Mouse (Mus musculus) layer of hippocampus, postnatal 25 days (tissue): ENCODE data around the gene Fau. TPM values are rescaled to one million over a fixed set of nuclear protein-coding genes. Genes with fewer than 3 reads are reported as not detected.

Experiments used
- DNase-seq, 2 experiments: peaks; one replicate each; pipeline ENCODE4 v3.0.0; 2022; ENCODE audit warnings: mixed read lengths in 2 of 2, low spot score in 1 of 2; ENCODE audit errors: extremely low spot score in 1 of 2
- total RNA-seq, 2 experiments: library from RNA; stranded (reverse); gene quantifications; 2 replicates each; pipeline ENCODE4 v1.2.3; 2021

The Fau gene
- total RNA-seq, 2 experiments from 2014 or later: 588 to 687 TPM

GRCm38 (mm10) chr19:6045366-6046293, 12.0 kb upstream of the Fau start:
- DNase-seq: peak in 1 of 2 experiments; percentile 48

- peak; percentile 79 to 85 for DNase-seq
These were observed 11.1 kb upstream of the Fau start, which contains the start of gene Syvn1 for GRCm38 (mm10) chr19:6046294-6047153. TSS of gene Syvn1 (plus strand) at chr19:6046576.

DNA sequence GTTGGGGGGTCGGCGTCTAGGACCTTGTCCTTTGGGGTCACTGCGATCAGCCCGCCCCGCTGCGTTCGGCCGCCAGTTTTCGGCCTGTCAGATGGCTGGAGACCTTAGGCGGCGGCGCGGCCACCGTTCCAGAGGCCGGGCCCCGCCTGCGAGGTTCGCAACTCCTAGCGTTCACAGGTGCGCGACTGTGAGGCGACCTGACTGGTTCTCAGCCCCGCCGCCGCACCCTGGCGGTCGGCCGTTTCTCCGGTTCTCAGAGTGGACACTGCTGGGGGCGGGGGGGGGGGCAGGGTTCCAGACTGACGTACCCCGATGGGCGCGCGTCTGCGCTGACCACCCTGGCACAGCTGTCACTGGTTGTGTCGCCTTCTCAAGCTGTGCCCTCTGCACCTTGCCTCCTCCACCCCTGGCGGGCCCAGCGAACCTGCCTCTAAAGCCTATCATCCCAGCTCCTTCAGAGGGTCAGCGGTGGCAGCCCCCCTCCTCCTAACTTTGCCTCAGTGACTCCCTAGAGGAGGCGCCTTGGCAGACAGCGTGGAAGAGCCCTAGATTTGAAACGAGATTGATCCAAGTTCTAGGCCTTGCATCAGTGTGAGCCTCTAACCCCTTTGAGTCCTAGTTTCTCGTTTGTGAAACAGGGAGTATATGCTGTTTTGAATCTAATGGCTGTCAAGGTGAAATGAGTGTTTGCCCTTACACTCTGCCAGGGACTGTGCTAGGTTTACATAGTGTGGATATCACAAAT, 10.3 kb upstream of the Fau start:
- no peak for DNase-seq

- no peak for DNase-seq
These were observed 9.8 kb upstream of the Fau start for GRCm38 (mm10) chr19:6047899-6048166.

DNA sequence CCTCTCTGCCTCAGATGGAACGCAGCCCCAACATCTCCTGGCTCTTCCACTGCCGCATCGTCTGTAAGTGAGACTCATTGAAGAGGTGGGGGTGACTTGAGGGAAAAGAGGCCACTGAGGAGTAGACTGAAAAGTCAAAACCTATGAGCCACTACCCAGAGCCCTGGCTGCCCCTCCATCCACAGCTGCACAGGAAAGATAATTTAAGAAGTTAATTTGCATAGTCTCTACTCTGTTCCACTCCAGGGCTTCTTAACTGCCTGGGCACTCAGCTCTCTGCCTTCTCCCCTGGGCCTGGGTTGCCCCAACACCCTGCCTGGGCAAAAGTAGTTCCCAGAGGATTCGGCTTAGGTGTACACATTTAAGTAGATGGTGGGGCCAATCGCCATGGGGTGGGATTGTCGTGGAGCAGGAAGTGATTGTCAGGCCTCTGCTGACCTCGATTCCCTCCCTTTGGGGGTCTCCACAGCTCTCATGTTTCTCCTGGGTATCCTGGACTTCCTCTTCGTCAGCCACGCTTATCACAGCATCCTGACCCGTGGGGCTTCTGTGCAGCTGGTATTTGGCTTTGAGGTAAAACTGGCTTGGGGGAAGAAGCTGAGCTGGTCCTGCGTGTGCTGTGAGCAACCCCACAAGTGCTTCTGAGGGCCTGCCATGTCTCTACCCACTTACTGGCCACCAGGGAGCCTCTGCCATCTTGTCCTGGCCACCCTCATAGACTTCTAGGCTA, 8.8 kb upstream of the Fau start:
- no peak for DNase-seq

DNA sequence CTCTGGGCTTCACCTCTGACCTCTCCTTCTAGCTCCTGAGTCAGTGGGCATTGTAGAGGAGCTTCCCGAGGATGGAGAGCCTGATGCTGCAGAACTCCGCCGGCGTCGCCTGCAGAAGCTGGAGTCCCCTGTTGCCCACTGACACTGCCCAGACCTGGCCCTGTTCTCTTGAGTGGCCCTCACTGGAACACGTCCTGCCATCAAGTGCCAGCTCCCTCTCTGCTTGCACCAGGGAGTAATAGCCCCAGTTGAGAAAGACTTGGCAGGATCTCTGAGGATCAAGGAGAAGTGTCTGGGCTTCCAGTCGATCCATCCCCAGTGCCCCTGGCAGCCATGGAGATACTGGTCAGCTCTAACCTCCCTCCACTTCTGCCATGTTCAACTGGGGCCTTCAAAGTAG, 5.1 kb upstream of the Fau start:
- DNase-seq: no peak

- no peak for DNase-seq
These were observed 3.3 kb upstream of the Fau start for GRCm38 (mm10) chr19:6054296-6054695.

DNA sequence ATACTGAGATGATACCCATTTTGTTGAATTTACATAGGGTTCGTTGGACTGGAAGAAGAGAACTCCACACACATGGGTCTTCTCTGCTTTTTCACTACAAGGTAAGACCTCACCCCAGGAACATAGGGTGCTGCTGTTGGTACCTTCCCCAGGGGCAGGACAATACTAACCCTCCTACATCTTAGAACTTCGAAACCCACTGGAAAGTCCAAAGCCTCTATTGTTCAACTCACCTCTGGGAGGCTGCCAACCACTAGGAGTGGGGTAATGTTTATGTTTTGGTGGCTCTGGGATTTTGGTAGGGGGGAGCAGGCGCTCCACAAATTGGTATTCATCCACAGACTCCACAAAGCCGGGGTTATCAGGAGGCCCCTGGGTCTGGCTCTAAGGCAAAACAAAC, 948 bp upstream of the Fau start:
- DNase-seq: no peak

- DNase-seq: no peak
These were observed 869 bp downstream of the Fau start for GRCm38 (mm10) chr19:6058513-6058912.

- no peak for DNase-seq
These were observed 1.3 kb downstream of the Fau start for GRCm38 (mm10) chr19:6058966-6059365.

DNA sequence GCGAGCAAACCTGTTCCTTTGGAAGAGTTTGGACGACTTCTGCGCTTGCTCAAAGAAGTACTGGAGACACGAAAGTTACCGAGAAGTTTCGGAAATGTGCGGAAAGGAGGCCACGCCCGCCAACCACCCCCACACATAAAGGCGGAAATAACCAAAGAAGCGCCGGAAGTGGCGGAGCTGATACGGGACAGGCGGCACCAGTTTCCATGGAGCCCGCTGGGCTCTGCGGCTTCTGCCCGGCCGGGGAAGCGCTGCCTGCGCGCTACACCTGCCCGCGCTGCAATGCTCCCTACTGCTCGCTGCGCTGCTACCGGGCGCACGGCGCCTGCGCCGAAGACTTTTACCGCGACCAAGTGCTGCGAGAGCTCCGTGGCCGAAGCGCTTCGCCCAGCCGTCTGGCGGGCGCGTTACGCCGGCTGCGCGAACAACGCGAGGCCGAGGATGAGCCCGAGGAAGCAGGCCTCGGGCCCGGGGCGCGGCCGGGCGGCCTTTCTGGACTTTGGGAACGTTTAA, 3.4 kb downstream of the Fau start, which contains the start of gene Znhit2:
Gene Znhit2 (plus strand): TSS at position 172 of the 513 bp plus-strand sequence.
- peak; percentile 81 to 87 for DNase-seq

DNA sequence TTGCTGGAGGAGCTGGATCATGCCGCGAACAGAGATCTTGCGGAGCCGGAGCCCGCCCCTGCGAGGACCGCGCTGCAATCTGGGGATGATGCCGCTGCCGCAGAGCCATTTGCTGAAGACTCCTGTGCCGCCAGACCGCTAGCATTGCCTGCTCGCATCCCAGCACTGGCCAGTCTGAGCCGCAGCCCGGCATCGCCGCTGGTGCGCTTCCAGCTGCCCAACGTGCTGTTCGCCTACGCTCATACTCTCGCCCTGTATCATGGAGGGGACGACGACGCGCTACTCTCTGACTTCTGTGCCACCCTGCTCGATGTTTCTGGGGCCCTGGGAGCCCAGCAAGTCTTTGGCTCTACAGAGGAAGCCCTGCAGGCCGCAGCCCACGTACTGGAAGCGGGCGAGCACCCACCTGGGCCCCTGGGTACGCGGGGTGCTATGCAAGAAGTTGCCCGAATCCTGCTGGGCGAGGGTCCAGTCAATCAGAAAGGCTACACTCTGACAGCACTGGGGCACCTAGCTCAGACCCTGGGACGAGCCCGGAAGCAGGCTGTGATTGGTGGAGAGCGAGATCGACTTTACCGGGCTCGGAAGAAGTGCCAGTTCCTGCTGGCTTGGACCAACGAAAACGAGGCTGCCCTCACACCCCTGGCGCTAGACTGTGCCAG, 4.1 kb downstream of the Fau start:
- DNase-seq: no peak

- DNase-seq: no peak
These were observed 4.8 kb downstream of the Fau start for GRCm38 (mm10) chr19:6062418-6062817.

- no peak for DNase-seq
These were observed 5.4 kb downstream of the Fau start for GRCm38 (mm10) chr19:6063081-6063480.

- DNase-seq: no peak
These were observed 8.9 kb downstream of the Fau start for GRCm38 (mm10) chr19:6066571-6066970.

DNA sequence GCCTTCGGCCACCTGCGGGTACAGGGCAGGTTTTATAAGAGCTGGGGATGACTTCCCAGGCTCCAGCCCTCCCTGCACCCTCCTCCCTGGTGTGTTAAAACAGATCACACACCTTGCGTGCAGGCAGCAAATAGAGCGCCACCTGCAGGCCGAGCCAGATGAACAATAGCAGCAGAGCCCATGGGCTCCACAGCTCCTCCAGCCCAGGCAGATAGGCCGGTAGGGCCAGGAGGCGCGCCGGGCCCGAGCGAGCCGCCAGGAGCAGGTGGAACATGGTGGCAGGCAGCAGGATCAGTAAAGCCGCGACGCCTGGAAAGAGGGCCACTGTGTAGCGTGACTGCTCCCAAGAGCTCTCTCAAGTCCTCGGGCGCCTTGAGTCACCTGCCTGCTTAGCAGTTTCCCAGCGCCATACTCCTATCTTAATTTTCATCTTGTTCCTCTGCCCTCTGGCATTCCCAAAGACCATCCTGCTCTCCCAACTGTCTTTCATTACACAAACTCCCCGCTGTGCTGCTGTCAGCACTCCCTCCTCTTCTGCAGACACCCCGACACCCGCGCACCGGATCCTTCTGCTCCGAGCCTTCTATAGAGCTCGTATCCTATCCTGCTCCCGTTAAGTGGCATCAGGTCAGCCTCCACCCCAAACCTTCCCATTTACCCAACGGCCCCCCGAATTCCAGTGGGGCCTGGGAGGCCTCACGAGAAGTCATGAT, 9.5 kb downstream of the Fau start:
- DNase-seq: peak; percentile 73 to 85

- DNase-seq: peak; percentile 70 to 73
These were observed 10.2 kb downstream of the Fau start, which contains the start of gene Tm7sf2 for GRCm38 (mm10) chr19:6067724-6068415. TSS of gene Tm7sf2 (minus strand) at chr19:6068373.

DNA sequence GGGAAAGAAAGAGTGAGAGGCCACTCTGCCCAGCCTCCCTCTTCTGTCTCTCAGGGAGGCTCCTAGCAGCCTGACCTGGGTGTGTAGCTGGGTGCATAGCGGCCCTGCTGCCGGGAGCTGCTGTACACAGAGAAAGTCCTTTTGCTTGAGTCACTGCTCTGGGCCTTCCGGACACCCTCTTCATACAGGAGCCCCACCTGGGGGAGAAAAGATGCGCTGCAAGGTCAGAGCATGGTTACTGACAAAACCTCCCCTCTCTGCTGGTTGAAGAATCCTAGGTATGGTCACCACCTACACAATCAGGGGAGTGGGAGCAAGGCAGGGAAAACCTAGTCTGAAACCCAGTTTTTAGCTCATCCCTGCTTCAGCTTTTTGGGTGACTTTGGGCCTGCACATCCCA, 11.3 kb downstream of the Fau start:
- DNase-seq: no peak
